Mouse (Mus musculus) spleen, adult 2 months (tissue): ENCODE data around the gene Arhgap10. TPM values are rescaled to one million over a fixed set of nuclear protein-coding genes. Genes with fewer than 3 reads are reported as not detected.

Experiments used
- DNase-seq, 2 experiments: peaks; one replicate each; pipeline versions ENCODE4 v3.0.0 to v3.0.0-alpha.2; 2012 to 2021; ENCODE audit warnings: low spot score in 2 of 2, low read depth in 1 of 2
- H3K27ac ChIP-seq: fragments of 200-500 bp; 2 replicates; pipeline ENCODE4 v1.5.1; 2012; ENCODE audit warnings: low read length, inconsistent platforms; ENCODE audit not compliant: insufficient read depth
- H3K27me3 ChIP-seq: fragments of 200-500 bp; 2 replicates; pipeline ENCODE4 v1.6.1; 2012; ENCODE audit warnings: mild to moderate bottlenecking, moderate library complexity, low read length, inconsistent platforms; ENCODE audit not compliant: control insufficient read depth, insufficient read depth
- H3K36me3 ChIP-seq: fragments of 200-500 bp; 2 replicates; pipeline ENCODE4 v1.6.1; 2012; ENCODE audit warnings: mild to moderate bottlenecking, low read length, inconsistent platforms; ENCODE audit not compliant: control insufficient read depth, insufficient read depth
- H3K4me1 ChIP-seq: fragments of 200-500 bp; 2 replicates; pipeline ENCODE4 v1.6.1; 2011; ENCODE audit warnings: inconsistent platforms; ENCODE audit not compliant: control insufficient read depth, insufficient read depth, insufficient read length
- H3K4me3 ChIP-seq: fragments of 200-500 bp; 2 replicates; pipeline ENCODE4 v1.5.1; 2011; ENCODE audit warnings: mild to moderate bottlenecking, inconsistent platforms; ENCODE audit not compliant: insufficient read depth, insufficient read length; ENCODE audit errors: extremely low read depth
- CTCF ChIP-seq: fragments of 200-500 bp; IDR thresholded peaks from 2 replicates; pipeline ENCODE4 v1.5.1; 2011; ENCODE audit warnings: mild to moderate bottlenecking, inconsistent platforms; ENCODE audit not compliant: insufficient read depth, insufficient read length, insufficient replicate concordance; ENCODE audit errors: extremely low read depth
- POLR2A ChIP-seq: fragments of 200-500 bp; IDR thresholded peaks from 2 replicates; pipeline ENCODE4 v1.6.1; 2011; ENCODE audit warnings: low read depth, low read length, inconsistent platforms
- WGBS: fragments of 180-500 bp; shearing (Covaris S2); methylation state at CpG from one replicate; pipeline ENCODE4 v1.1.7; 2018; 5-methylcytosine and 5-hydroxymethylcytosine counted together
- polyA plus RNA-seq: library from polyadenylated mRNA; depleted of rRNA; stranded (reverse); fragments of >200 nt; gene quantifications from 2 replicates; pipeline ENCODE4 v1.2.3, GENCODE M21; 2012

Gene Arhgap10
- polyA plus RNA-seq, 1 experiment = 4.3 TPM

- Histone ChIP-seq H3K4me1 (no peaks in the 10 kb centered on the region; the same call in 1 of the 2 replicates), H3K36me3 (no peaks in the 10 kb centered on the region)
Measured at GRCm38 (mm10) chr8:77383671-77384070, 134.1 kb downstream of the Arhgap10 start.

GRCm38 (mm10) chr8:77380844-77381243 is 136.9 kb downstream of the Arhgap10 start:
- Histone ChIP-seq H3K4me3 (no peak overlapping the region), H3K36me3 (no peaks in the 10 kb centered on the region), H3K4me1 (no peaks in the 10 kb centered on the region; the same call in 1 of the 2 replicates), H3K27me3 (no peaks in the 10 kb centered on the region), H3K27ac (no peak overlapping the region)
- no peak for TF ChIP-seq POLR2A
- TF ChIP-seq CTCF = no peak
- WGBS = 66% methylated on average over 6 of the region's 6 CpGs
- no peak for DNase-seq

More at GRCm38 (mm10) chr8:77383671-77384070, 134.1 kb downstream of the Arhgap10 start:
- TF ChIP-seq CTCF (no peak), POLR2A (no peak)
- Histone ChIP-seq H3K27ac (no peak overlapping the region), H3K27me3 (no peaks in the 10 kb centered on the region), H3K4me3 (no peak overlapping the region)
- WGBS = 87% methylated on average over 8 of the region's 8 CpGs
- DNase-seq = no peak

- no peak overlapping the region for H3K4me3 ChIP-seq
- peak; percentile 7 to 20 for DNase-seq
- no peaks in the 10 kb centered on the region; the same call in 1 of the 2 replicates for H3K4me1 ChIP-seq
- H3K27ac ChIP-seq = no peak overlapping the region
- no peaks in the 10 kb centered on the region for H3K27me3 ChIP-seq
- WGBS = 78% methylated on average over 11 of the region's 11 CpGs
- no peaks in the 10 kb centered on the region for H3K36me3 ChIP-seq
- TF ChIP-seq CTCF (peak; percentile 38; the same call in 1 of the 2 replicates), POLR2A (no peak)
Measured at GRCm38 (mm10) chr8:77379300-77379699, 138.5 kb downstream of the Arhgap10 start.

GRCm38 (mm10) chr8:77376451-77376853 is 141.3 kb downstream of the Arhgap10 start:
- TF ChIP-seq POLR2A (no peak), CTCF (no peak)
- WGBS = 69% methylated on average over 5 of the region's 5 CpGs
- Histone ChIP-seq H3K27me3 (no peaks in the 10 kb centered on the region), H3K27ac (no peak overlapping the region), H3K36me3 (no peaks in the 10 kb centered on the region), H3K4me1 (no peaks in the 10 kb centered on the region; the same call in 1 of the 2 replicates), H3K4me3 (no peak overlapping the region)
- no peak for DNase-seq

- Histone ChIP-seq H3K4me1 (no peaks in the 10 kb centered on the region; the same call in 1 of the 2 replicates), H3K27ac (no peak overlapping the region), H3K27me3 (no peaks in the 10 kb centered on the region), H3K4me3 (no peak overlapping the region), H3K36me3 (no peaks in the 10 kb centered on the region)
- 88% methylated on average over 2 of the region's 2 CpGs for WGBS
- no peak for DNase-seq
- TF ChIP-seq CTCF (no peak), POLR2A (no peak)
Measured at GRCm38 (mm10) chr8:77375999-77376398, 141.8 kb downstream of the Arhgap10 start.

- no peaks in the 10 kb centered on the region for H3K36me3 ChIP-seq
- peaks cover 3% of the 10 kb centered on the region; the same call in 1 of the 2 replicates for H3K4me1 ChIP-seq
- no peak overlapping the region for H3K4me3 ChIP-seq
- 90% methylated on average over 6 of the region's 6 CpGs for WGBS
- H3K27ac ChIP-seq = no peak overlapping the region
- TF ChIP-seq POLR2A (no peak), CTCF (no peak)
- DNase-seq = no peak
- no peaks in the 10 kb centered on the region for H3K27me3 ChIP-seq
Measured at GRCm38 (mm10) chr8:77371006-77371405, 146.7 kb downstream of the Arhgap10 start.

GRCm38 (mm10) chr8:77370308-77370707 is 147.4 kb downstream of the Arhgap10 start:
- no peak for TF ChIP-seq CTCF
- no peak for TF ChIP-seq POLR2A
- WGBS = 65% methylated on average over 2 of the region's 2 CpGs
- DNase-seq = no peak
- no peak overlapping the region for H3K4me3 ChIP-seq
- H3K27me3 ChIP-seq = no peaks in the 10 kb centered on the region
- H3K4me1 ChIP-seq = peaks cover 3% of the 10 kb centered on the region; the same call in 1 of the 2 replicates
- no peak overlapping the region for H3K27ac ChIP-seq
- no peaks in the 10 kb centered on the region for H3K36me3 ChIP-seq
